Mouse (Mus musculus) thymus, postnatal 14 days (tissue): Measurements from ENCODE around the gene Spag16.
A peak's percentile ranks its signal among the peaks of the same experiment; 100 is the strongest.
"Not testable (repeated sequence)": the region's sequence is repeated elsewhere in the genome, so short reads cannot be mapped to it uniquely, and the experiment has no call there.

Source experiments
- DNase-seq: peaks from one replicate; pipeline ENCODE4 v3.0.0; 2021

Spag16 gene

DNA sequence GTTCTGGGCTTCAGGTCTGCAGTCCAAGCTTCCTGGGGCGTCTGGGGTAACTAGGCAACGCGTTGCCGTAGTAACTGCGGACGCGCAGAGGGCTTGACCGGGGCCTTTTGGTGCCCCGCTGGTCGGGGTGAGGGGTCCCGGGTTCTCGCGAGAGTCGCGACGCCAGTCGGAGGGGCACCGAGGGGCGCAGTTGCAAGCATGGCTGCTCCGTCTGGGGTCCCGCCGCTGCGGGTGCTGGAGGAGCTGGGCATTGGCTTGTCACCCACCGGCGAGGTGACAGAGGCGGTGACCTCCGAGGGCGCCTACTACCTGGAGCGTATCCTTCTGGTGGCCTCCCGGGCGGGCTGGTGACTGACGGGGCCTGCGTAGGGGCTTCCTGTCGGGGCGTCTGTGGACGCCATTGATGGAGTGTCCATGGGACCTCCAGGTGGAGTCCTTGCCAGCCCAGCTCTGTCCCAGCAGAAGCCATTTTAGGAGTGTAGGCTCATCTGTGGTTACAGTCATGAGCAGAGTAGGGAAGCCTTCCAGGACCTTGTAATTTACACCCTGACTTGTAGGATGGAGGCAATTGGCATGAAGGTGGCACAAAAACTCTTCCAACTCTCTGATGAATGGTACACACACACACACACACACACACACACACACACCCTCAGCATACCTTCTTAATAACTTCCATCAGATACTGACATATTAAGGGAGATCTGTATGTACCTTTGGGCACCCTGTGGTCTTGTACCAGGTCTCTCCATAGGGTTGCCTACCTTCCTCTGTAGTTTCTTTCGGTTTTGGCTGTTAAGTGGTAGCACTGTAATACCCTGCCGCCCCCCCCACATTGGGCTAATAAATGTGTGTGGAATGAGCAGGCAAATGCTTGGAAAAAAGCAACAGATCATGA, at the start of gene Spag16:
Spag16 (plus strand) TSS at position 165 of the 898 bp plus-strand sequence.
- DNase-seq: peak; percentile 40

DNA sequence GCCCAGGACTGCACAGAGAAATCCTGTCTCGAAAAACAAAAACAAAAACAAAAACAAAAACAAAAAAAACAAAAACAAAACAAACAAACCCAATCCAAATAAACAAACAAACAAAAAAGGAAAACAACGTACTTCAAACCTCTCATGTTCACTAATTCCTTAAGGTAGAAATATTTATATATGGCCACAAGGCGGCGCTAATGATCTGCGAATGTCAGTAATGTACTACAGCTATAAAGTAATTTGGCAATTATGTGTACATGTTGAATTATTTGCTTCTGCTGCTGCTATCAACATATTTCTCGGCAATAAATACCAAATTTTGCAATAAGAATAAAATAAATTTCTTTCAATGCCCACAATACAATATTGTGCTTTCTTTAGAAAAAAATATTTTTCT, 41.6 kb upstream of the Spag16 start:
- peak; percentile 70 for DNase-seq

GRCm38 (mm10) chr1:69786716-69787115, 40.1 kb upstream of the Spag16 start:
- DNase-seq: no peak

GRCm38 (mm10) chr1:69787379-69787778, 39.4 kb upstream of the Spag16 start:
- no peak for DNase-seq

DNA sequence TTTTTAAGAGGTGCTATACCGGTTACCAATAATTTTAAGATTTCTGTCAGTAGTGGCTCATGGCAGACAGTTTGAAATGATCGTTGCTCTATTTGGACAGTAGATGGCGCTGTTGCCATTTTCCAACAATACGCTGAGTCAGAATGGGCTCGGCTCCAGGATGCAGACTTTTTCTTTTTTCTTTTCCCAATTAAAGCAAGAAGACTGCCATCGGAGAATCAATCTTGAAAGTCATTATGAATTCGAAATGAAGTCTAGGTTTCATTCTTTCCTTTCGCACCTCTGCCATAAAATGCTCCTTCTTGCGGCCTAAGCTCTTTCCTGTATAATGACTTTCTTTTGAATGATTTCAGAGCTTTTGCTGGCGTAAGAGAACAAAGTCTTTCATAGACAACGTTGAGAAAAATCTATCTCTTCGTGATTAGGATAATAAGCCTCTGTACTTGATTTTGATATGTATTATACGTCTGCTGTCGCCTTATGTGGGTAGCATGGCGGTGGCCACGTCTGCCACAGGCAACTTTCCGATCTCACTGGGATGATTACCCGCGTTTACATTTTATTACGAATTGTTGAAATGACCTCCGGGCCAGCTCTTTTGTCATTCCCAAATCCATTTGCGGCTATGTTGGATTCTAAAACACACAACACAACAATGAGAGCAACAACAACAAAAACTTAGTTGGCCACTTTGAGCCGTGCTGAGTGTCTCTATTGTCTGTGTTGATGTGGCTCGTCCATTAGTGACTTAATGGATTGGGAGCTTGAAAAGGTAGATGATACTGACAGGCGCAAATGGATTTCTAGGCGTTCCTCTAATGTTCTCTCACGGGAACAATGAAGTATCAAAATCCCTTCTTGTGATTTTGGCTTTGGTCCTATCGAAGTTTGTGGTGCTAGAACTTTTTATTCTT, 36.2 kb upstream of the Spag16 start:
- peak; percentile 71 for DNase-seq

DNA sequence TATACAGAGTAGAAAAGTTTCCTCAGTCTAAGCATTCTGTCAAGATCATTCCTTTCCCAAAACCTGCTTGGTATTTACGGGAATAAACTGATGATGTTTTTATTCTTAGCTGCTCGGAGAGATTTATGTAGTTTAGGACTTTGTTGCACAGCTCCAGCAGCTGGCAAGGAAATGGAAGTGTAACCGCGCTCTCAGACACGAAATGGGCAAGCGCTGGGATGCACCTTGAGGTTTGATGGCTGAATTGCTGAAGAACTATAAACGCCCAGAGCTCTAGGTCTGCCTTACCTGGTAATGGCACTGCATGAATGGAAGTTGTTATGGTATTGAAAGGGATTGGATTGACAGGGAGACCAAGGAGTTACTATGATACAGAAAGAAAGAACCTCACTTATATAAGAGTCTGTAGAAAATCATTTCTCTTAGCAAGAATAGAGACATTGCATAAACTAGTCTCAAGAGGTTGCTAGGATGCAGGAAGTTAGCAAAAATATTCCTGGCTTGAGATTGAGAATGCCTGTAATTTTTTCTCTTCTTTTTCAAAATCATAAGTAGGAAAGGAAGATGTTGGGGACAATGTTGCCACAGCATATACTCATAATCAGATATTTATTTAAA, 27.7 kb upstream of the Spag16 start:
- DNase-seq: no peak

DNA sequence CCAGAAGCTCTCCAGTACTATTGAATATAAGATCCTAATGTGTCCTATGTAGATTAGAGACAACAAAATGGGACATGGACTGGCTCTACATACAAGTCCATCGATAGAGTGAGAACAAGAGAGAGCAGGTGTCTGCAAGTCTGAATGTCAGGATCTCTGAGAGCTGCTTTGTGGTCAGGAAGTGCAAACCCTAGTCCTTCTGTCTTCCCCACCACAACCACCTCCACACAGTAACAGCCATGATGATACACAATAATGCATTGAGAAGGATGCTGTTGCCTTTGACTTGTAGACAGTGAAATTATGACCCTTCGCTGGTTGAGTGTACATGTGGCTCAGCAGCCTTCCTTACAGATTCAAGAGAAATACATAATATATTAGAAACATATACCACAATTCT, 16.6 kb upstream of the Spag16 start:
- peak; percentile 60 for DNase-seq

DNA sequence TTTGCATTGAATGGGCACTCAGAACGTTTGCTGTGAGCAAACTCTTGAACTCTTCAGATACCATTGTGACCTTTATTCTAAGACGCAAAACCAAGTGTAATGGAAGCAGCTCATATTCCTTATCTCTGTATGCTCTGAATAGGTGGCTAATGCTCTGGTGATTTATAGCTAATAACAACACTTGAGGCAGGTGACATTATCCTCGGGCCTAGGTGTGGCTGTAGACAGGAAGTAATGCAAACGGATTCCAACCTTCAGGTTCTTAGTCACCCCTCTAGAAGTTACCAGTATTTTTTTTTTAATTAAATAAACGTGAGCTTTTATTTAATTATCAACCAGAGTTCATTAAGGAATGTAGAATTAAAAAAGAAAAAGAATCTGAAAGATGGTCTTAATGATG, 1.1 kb upstream of the Spag16 start:
- not testable (repeated sequence) for DNase-seq

DNA sequence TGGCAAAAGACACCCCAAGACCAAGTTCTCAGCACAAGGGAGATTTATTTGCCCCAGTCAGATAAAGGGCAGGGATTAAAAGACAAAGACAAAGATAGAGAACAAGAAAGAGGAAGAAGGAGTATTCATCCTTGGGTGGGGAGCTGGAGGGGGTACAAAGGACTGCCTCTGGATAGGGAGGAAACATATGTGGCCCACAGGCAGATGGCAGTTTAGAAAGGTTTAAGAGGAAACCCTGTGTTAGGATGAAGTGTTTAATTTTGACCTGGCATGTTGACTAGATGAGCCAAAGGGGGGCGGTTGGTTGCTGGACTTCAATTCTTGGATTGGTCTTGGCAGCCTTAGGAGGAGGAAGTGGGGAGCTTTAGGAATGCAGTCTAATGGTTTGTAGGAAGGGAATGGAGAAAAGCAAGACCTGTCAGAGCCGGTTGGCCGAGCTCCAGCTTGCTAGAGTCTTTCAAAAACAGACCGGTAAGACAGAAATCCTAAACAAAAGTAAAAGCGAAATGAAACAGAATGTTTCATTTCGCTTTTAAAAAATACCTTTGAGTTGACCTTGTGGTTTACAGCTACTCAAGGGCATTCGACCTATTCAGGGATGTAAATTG, 2.2 kb downstream of the Spag16 start:
- no peak for DNase-seq

GRCm38 (mm10) chr1:69830586-69830985, 3.8 kb downstream of the Spag16 start:
- no peak for DNase-seq

DNA sequence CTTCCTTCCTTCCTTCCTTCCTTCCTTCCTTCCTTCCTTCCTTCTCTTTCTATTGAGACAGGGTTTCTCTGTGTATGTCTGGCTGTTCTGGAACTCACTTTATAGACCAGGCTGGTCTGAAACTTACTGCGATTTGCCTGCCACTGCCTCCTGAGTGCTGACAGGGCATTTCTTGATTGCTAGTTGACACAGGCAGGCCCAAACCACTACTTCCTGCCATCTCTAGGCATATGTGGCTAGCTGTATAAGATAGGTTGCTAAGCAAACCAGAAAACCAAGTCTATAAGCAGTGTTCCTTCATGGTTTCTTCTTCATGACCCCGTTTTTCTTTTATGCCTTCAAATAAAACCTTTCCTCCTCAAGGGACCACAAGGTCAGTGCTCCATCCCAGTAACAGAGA, 4.2 kb downstream of the Spag16 start:
- DNase-seq: peak; percentile 25

DNA sequence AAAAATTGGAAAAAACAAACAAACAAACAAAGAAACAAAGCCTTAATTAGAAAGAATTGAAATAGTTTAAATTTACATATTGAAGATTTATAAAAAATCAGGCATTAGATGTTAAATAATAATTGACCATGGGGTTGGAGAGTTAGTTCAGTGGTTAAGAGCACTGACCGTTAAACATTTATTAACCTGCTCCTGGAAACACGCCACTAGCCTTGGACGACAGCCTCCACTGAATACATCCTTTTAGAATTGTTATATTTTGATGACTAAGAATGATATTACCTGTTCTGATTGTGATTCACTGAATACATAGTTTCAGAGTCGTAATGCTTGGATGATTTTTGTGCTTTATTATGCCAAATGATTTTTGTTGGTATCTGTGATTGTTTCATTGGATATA, 6.7 kb downstream of the Spag16 start:
- not testable (repeated sequence) for DNase-seq

DNA sequence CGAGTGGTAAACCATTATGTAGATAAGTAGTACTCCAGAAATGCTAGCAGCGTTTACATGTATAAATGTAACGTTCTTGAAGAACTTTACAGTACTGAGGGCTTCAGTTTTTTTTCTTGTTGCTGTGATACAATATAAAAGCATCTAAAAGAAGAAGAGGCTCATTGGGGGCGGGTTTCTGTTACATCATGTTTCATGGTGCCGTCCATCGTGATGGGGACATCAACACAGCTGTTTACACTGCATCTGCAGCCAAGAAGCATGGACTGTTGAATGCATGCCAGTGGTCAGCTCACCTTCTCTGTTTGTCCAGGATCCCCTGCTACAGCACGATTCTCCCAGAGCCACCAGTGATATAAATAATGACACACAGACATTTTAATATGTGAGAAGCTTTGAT, 26.7 kb downstream of the Spag16 start:
- no peak for DNase-seq

GRCm38 (mm10) chr1:69867776-69868175, 41.0 kb downstream of the Spag16 start:
- no peak for DNase-seq

DNA sequence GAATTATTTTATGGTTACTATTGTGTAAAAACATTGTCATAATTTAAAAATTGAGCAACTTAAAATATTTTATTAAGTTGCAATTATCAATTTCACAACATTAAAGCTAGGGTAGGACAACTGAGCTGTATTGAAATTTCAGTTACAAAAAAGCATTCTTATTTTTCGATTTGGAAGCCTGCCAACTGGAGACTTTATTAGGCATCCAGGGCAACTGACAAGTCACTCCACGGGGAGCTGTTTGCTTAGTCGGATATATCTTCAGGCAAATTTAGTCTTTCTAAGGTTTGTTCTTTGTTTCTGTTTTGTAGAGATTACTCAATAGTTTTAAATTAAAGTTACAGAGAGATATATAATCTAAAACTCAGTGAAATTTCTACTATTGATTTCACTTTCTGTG, 129.8 kb downstream of the Spag16 start:
- no peak for DNase-seq

DNA sequence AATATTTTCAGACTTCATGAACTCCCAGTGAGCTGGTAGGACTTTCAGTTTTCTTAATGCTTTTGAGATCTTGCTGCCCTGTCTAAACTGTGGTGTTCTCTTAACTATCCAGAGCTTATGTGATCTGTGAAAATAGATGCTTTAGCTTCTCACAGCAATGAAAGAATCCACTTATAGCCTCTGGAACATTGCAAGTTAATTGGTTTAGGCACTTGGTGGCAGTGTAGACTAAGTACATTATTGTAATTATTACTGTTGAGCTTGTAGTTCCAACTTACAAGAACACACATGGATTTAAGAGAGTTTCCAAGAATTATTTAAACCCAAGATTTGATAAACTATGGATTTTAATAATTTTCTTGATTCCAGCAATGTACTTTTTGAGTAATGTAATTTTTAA, 170.1 kb downstream of the Spag16 start:
- DNase-seq: no peak

DNA sequence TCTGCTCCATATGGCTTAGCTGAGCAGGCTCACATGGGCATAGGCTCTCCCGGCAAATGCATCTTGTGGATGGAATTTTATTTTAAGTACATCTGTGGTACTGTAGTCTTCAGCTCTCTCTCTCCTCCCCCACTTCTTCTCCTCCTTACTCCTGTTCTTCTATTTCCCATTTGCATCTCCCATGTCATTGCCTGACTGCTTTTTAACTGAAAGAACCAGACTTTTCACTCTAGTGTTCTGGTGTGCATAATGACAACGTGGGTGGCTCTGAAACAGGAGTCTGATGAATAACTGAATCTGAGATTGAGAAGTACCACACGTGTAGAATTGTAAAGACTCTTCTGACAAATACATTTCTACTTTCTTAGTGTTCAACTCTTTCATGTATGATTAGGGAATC, 186.2 kb downstream of the Spag16 start:
- no peak for DNase-seq

GRCm38 (mm10) chr1:70037384-70037783, 210.6 kb downstream of the Spag16 start:
- DNase-seq: no peak

DNA sequence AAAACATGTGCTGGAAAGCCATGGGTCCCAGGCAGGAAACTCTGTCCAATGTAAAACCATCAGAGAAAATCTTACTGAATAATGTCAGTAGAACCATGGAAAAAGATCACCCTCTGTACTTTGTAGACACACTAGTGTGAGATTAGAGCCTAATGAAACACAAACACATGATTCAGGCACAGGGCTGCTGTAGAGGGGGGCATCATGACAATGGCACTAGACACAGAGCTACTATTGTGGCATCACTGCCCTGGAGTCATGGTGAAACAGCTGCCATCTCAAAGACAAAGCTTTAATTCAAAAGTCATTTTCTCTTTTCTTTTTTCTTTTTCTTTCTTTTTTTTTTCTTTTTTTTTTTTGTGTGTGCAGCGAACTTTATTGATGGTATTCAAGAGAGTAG, 240.6 kb downstream of the Spag16 start:
- DNase-seq: no peak

- no peak for DNase-seq
Measured at GRCm38 (mm10) chr1:70073440-70073839, 246.7 kb downstream of the Spag16 start.

GRCm38 (mm10) chr1:70078806-70079205, 252.0 kb downstream of the Spag16 start:
- DNase-seq: no peak

- no peak for DNase-seq
Measured at GRCm38 (mm10) chr1:70082208-70082878, 255.6 kb downstream of the Spag16 start.
